Mouse (Mus musculus) hindbrain, embryonic 16.5 days (tissue): Measurements from ENCODE around the gene Myo16. TPM values are rescaled to one million over a fixed set of nuclear protein-coding genes. Genes with fewer than 3 reads are reported as not detected.
A peak's percentile ranks its signal among the peaks of the same experiment; 100 is the strongest.

ENCODE experiments used
- ATAC-seq: fragments of 200-750 bp; cut with Nextera tagmentation; 2 replicates; pipeline ENCODE4 v1.8.0; 2017; ENCODE audit warnings: moderate TSS enrichment, moderate library complexity
- H3K27ac ChIP-seq: fragments of 300-500 bp; sonication (generic); 2 replicates; pipeline ENCODE4 v1.5.1; 2014; ENCODE audit warnings: low read depth, mild to moderate bottlenecking, control low read depth, low read length, moderate library complexity
- H3K27me3 ChIP-seq: fragments of 300-500 bp; sonication (generic); replicated peaks from 2 replicates; pipeline ENCODE4 v1.6.1; 2014; ENCODE audit warnings: low read length; ENCODE audit not compliant: control insufficient read depth, insufficient read depth
- H3K36me3 ChIP-seq: fragments of 300-500 bp; sonication (generic); 2 replicates; pipeline ENCODE4 v1.6.1; 2014; ENCODE audit warnings: mild to moderate bottlenecking, low read length, moderate library complexity, mixed read lengths; ENCODE audit not compliant: control insufficient read depth, insufficient read depth
- H3K4me1 ChIP-seq: fragments of 300-500 bp; sonication (generic); 2 replicates; pipeline ENCODE4 v1.6.1; 2014; ENCODE audit warnings: low read depth, low read length; ENCODE audit not compliant: control insufficient read depth, insufficient read depth
- H3K4me2 ChIP-seq: fragments of 300-500 bp; sonication (generic); 2 replicates; pipeline ENCODE4 v1.6.1; 2014; ENCODE audit warnings: mild to moderate bottlenecking, low read length, control low read depth, moderate library complexity
- H3K4me3 ChIP-seq: fragments of 300-500 bp; sonication (generic); 2 replicates; pipeline ENCODE4 v1.5.1; 2014; ENCODE audit warnings: mild to moderate bottlenecking, low read length, control low read depth, moderate library complexity
- H3K9ac ChIP-seq: fragments of 300-500 bp; sonication (generic); 2 replicates; pipeline ENCODE4 v1.6.1; 2014; ENCODE audit warnings: low read depth, mild to moderate bottlenecking, control low read depth, low read length, moderate library complexity
- H3K9me3 ChIP-seq: fragments of 300-500 bp; sonication (generic); 2 replicates; pipeline ENCODE4 v1.6.1; 2014; ENCODE audit warnings: mild to moderate bottlenecking, low read length, moderate library complexity; ENCODE audit not compliant: control insufficient read depth
- WGBS: fragments of 180-500 bp; shearing (Covaris S2); extraction: QIAGEN DNeasy Blood & Tissue Kit; methylation state at CpG from one replicate; pipeline ENCODE4 v1.1.7; 2014; 5-methylcytosine and 5-hydroxymethylcytosine counted together
- polyA plus RNA-seq: library from polyadenylated mRNA; unstranded; fragments of >200 nt; fragmentation: Nextera tagmentation; extraction: Ambion mirVana; gene quantifications from 2 replicates; pipeline ENCODE4 v1.2.1, GENCODE M21; 2015

The Myo16 gene
- polyA plus RNA-seq, 1 experiment from 2014 or later, result 6.1 TPM

DNA sequence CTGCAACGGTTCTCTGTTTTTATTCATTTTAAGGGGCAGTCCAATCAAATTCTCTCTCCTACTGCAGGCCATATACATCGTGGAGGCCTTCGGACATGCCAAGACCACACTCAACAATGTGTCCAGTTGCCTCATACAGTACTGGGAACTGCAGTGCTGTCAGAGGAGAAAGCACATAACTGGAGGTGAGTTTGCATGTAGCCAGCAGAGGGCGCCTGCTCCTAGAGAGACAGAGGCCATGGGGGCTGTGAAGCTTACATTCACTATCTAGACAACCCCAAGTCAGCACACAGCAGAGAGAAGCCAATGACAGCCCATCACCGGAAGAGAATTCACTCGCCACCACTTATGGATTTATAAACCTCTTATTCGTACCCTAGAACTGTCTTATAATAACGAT lies 251.8 kb downstream of the Myo16 start:
- H3K27me3 ChIP-seq, result no peaks in the 10 kb centered on the region
- no peak overlapping the region for H3K4me3 ChIP-seq
- no peaks in the 10 kb centered on the region for H3K9me3 ChIP-seq
- H3K36me3 ChIP-seq, result peaks cover 9% of the 10 kb centered on the region; the same call in 1 of the 2 replicates
- 46% methylated on average over 8 of the region's 8 CpGs for WGBS
- H3K27ac ChIP-seq, result no peak overlapping the region
- H3K4me2 ChIP-seq, result no peak overlapping the region
- no peak overlapping the region for H3K9ac ChIP-seq
- H3K4me1 ChIP-seq, result no peaks in the 10 kb centered on the region
- ATAC-seq, result peak; percentile 38; the same call in 1 of the 2 replicates

DNA sequence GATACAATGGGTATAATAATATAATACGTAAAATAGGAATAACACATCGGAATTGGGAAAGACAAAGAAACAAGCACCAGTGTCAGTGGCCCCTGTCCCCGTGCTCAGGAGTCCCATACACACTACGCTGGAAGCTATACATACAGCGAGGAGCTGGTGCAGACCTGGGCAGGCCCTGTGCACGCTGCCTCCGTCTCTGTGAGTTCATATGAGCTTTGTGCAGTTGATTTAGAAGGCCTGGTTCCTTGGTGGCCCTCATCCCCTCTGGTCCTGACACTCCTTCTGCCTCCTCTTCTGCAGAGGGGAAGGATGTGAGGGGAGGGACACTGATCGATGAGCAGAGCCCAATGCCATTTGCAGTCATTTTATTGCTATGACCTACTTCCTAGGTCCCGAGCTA lies 255.3 kb downstream of the Myo16 start:
- Histone ChIP-seq H3K27ac (no peak overlapping the region), H3K9ac (no peak overlapping the region), H3K4me1 (no peaks in the 10 kb centered on the region; the same call in 1 of the 2 replicates), H3K9me3 (no peaks in the 10 kb centered on the region), H3K4me2 (no peak overlapping the region), H3K27me3 (no peaks in the 10 kb centered on the region), H3K4me3 (no peak overlapping the region), H3K36me3 (peaks cover 9% of the 10 kb centered on the region; the same call in 1 of the 2 replicates)
- WGBS, result 91% methylated on average over 9 of the region's 9 CpGs
- no peak for ATAC-seq

GRCm38 (mm10) chr8:10411511-10411910 lies 257.8 kb downstream of the Myo16 start:
- WGBS, result 53% methylated on average over 4 of the region's 4 CpGs
- H3K27me3 ChIP-seq, result no peaks in the 10 kb centered on the region
- no peak overlapping the region for H3K9ac ChIP-seq
- no peaks in the 10 kb centered on the region; the same call in 1 of the 2 replicates for H3K4me1 ChIP-seq
- no peak overlapping the region for H3K27ac ChIP-seq
- no peaks in the 10 kb centered on the region for H3K9me3 ChIP-seq
- no peak for ATAC-seq
- H3K4me2 ChIP-seq, result no peak overlapping the region
- H3K4me3 ChIP-seq, result no peak overlapping the region
- peaks cover 9% of the 10 kb centered on the region; the same call in 1 of the 2 replicates for H3K36me3 ChIP-seq

DNA sequence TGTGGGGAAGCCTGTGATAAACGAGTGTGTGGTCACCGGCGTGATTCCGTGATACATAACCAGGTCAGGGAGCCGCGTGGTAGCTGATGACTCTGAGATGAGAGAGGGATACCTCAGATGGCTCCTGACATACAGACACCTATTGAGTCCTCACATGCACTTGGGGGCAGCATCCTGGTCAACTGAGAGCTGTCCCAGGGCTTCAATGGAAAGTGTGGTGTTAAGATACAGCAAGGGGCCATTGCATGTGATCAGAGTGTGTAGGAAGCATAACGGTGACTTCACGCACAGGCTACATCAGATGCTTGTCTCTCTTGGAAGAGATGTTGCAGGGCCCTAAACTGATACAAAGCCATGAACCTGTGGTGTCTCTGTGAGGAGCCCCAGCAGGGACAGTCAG lies 260.2 kb downstream of the Myo16 start:
- Histone ChIP-seq H3K4me3 (no peak overlapping the region), H3K9ac (no peak overlapping the region), H3K27me3 (no peaks in the 10 kb centered on the region), H3K4me2 (no peak overlapping the region), H3K36me3 (no peaks in the 10 kb centered on the region), H3K9me3 (no peaks in the 10 kb centered on the region), H3K27ac (no peak overlapping the region), H3K4me1 (no peaks in the 10 kb centered on the region; the same call in 1 of the 2 replicates)
- 83% methylated on average over 8 of the region's 8 CpGs for WGBS
- no peak for ATAC-seq

- H3K27ac ChIP-seq, result no peak overlapping the region
- peak; percentile 64; the same call in 1 of the 2 replicates for ATAC-seq
- H3K4me2 ChIP-seq, result no peak overlapping the region
- H3K9me3 ChIP-seq, result no peaks in the 10 kb centered on the region
- no peak overlapping the region for H3K9ac ChIP-seq
- H3K4me3 ChIP-seq, result no peak overlapping the region
- H3K36me3 ChIP-seq, result no peaks in the 10 kb centered on the region
- 20% methylated on average over 6 of the region's 6 CpGs for WGBS
- H3K27me3 ChIP-seq, result no peaks in the 10 kb centered on the region
- H3K4me1 ChIP-seq, result no peaks in the 10 kb centered on the region; the same call in 1 of the 2 replicates
Observed at GRCm38 (mm10) chr8:10414684-10415212, 261.0 kb downstream of the Myo16 start.

- no peaks in the 10 kb centered on the region; the same call in 1 of the 2 replicates for H3K4me1 ChIP-seq
- no peak overlapping the region for H3K9ac ChIP-seq
- no peak for ATAC-seq
- H3K4me3 ChIP-seq, result no peak overlapping the region
- H3K27ac ChIP-seq, result no peak overlapping the region
- 36% methylated on average over 7 of the region's 7 CpGs for WGBS
- no peaks in the 10 kb centered on the region for H3K27me3 ChIP-seq
- H3K9me3 ChIP-seq, result no peaks in the 10 kb centered on the region
- no peaks in the 10 kb centered on the region for H3K36me3 ChIP-seq
- no peak overlapping the region for H3K4me2 ChIP-seq
Observed at GRCm38 (mm10) chr8:10415288-10415687, 261.6 kb downstream of the Myo16 start.

GRCm38 (mm10) chr8:10415885-10416284 lies 262.2 kb downstream of the Myo16 start:
- 83% methylated on average over 9 of the region's 9 CpGs for WGBS
- Histone ChIP-seq H3K36me3 (no peaks in the 10 kb centered on the region), H3K27ac (no peak overlapping the region), H3K4me1 (no peaks in the 10 kb centered on the region; the same call in 1 of the 2 replicates), H3K27me3 (no peaks in the 10 kb centered on the region), H3K9ac (0 out of 2 replicates have a peak overlapping the region, but pooled peaks have one; percentile 5), H3K4me2 (no peak overlapping the region), H3K4me3 (no peak overlapping the region), H3K9me3 (no peaks in the 10 kb centered on the region)
- ATAC-seq, result no peak

DNA sequence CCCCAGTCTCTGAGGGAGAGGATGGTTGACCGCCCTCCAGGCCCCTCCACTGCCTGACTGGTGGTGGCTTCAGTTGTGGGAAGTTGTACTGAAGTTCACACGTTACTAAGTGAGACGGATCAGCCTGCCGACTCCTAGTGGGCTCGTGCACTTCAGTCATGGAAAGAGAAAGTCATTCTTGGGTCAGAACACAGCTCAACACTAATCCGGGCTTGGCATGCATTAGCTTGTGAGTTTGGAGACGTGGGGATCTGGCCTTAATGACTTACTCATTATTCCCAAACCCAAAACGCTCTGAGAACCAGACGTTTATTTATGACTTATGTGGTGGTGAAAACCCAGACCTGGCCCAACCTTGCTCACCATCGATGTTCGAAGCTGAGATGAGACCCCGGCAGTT lies 263.1 kb downstream of the Myo16 start:
- Histone ChIP-seq H3K4me2 (no peak overlapping the region), H3K4me3 (no peak overlapping the region), H3K9ac (no peak overlapping the region), H3K27me3 (no peaks in the 10 kb centered on the region), H3K27ac (no peak overlapping the region), H3K4me1 (no peaks in the 10 kb centered on the region; the same call in 1 of the 2 replicates), H3K9me3 (no peaks in the 10 kb centered on the region), H3K36me3 (no peaks in the 10 kb centered on the region)
- WGBS, result 66% methylated on average over 12 of the region's 12 CpGs
- no peak for ATAC-seq

- H3K27me3 ChIP-seq, result no peaks in the 10 kb centered on the region
- H3K9ac ChIP-seq, result no peak overlapping the region
- ATAC-seq, result no peak
- no peaks in the 10 kb centered on the region for H3K36me3 ChIP-seq
- H3K4me3 ChIP-seq, result no peak overlapping the region
- no peak overlapping the region for H3K4me2 ChIP-seq
- H3K9me3 ChIP-seq, result no peaks in the 10 kb centered on the region
- WGBS, result 92% methylated on average over 6 of the region's 6 CpGs
- H3K27ac ChIP-seq, result no peak overlapping the region
- no peaks in the 10 kb centered on the region; the same call in 1 of the 2 replicates for H3K4me1 ChIP-seq
Observed at GRCm38 (mm10) chr8:10417281-10417680, 263.6 kb downstream of the Myo16 start.
